Mouse (Mus musculus): ENCODE data around the gene Agmat.

DNA sequence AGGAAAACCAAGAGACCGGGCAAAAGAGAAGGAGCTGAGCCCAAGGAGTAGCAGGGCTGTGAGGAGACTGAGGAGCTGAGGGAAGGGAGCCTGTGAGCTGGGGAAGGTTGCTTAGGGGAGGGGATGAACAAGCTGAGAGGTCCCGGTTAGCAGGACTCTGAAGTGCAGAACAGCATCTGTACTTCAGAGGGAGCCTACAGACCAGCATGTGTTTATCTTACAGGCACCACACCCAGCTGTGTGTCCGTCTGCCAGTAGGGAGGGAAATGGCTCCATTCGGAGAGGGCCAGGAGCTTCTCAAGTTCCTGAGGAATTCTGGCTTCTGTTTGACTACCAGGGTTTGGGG, 5.6 kb downstream of the Agmat start:
- no peak for TF ChIP-seq CTCF (IDR thresholded peaks at IDR 0.05; ENCODE audit: low read depth, low read length)
- no peak for TF ChIP-seq POLR2A (IDR thresholded peaks at IDR 0.05; ENCODE audit: borderline replicate concordance, low read depth, low read length)
